Mouse (Mus musculus) testis, adult 2 months (tissue): ENCODE measurements around the gene Slc30a5. TPM values are rescaled to one million over a fixed set of nuclear protein-coding genes. Genes with fewer than 3 reads are reported as not detected.

Experiments
- H3K27ac ChIP-seq: fragments of 200-500 bp; 2 replicates; pipeline ENCODE4 v1.5.1; 2012; ENCODE audit warnings: low read depth, low read length; ENCODE audit not compliant: control insufficient read depth, insufficient read depth
- H3K27me3 ChIP-seq: fragments of 200-500 bp; 2 replicates; pipeline ENCODE4 v1.6.1; 2012; ENCODE audit warnings: mild to moderate bottlenecking, low read length, moderate library complexity; ENCODE audit not compliant: control insufficient read depth, insufficient read depth
- H3K36me3 ChIP-seq: fragments of 200-500 bp; 2 replicates; pipeline ENCODE4 v1.6.1; 2012; ENCODE audit warnings: mild to moderate bottlenecking, low read length; ENCODE audit not compliant: control insufficient read depth, insufficient read depth
- H3K4me1 ChIP-seq: fragments of 200-500 bp; 2 replicates; pipeline ENCODE4 v1.6.1; 2012; ENCODE audit warnings: low read length; ENCODE audit not compliant: control insufficient read depth, insufficient read depth
- H3K4me3 ChIP-seq: fragments of 200-500 bp; 2 replicates; pipeline ENCODE4 v1.5.1; 2012; ENCODE audit warnings: low read depth, mild to moderate bottlenecking, low read length, moderate library complexity, mixed read lengths; ENCODE audit not compliant: control insufficient read depth
- CTCF ChIP-seq: fragments of 200-500 bp; IDR thresholded peaks from 2 replicates; pipeline ENCODE4 v1.5.1; 2012; ENCODE audit warnings: low read depth, mild to moderate bottlenecking, inconsistent platforms, low read length, moderate library complexity; ENCODE audit not compliant: control insufficient read depth, insufficient read depth, insufficient replicate concordance
- POLR2A ChIP-seq: fragments of 200-500 bp; IDR thresholded peaks from 2 replicates; pipeline ENCODE4 v1.6.1; 2012; ENCODE audit warnings: low read depth, mild to moderate bottlenecking, inconsistent platforms, low read length, moderate library complexity; ENCODE audit not compliant: control insufficient read depth
- polyA plus RNA-seq: library from polyadenylated mRNA; depleted of rRNA; stranded (reverse); fragments of >200 nt; gene quantifications from 2 replicates; pipeline ENCODE4 v1.2.3, GENCODE M21; 2012

Gene Slc30a5
- polyA plus RNA-seq, 1 experiment, result 12.5 TPM

DNA sequence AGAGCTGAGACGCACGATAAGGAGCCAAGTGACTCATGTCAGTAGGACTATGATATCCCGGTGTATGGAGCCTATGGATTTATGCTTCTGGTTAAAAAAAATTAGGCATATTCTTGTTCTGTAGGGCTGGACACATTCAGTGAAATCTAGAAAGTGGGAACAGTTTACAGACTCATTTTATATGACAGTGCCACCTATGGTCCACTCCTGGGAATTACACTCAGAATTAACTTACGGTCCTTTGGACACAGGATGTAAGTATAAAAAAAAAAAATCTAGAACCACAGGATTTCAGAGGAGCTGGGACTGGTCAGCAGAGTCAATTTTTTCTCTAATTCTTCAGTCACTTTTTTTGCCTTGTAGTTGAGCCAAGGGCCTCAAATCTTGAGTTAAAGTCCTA is 20.9 kb upstream of the Slc30a5 start:
- Histone ChIP-seq H3K36me3 (no peaks in the 10 kb centered on the region), H3K27me3 (no peaks in the 10 kb centered on the region), H3K4me3 (no peak overlapping the region), H3K27ac (no peak overlapping the region), H3K4me1 (no peaks in the 10 kb centered on the region)
- TF ChIP-seq CTCF (no peak), POLR2A (no peak)

DNA sequence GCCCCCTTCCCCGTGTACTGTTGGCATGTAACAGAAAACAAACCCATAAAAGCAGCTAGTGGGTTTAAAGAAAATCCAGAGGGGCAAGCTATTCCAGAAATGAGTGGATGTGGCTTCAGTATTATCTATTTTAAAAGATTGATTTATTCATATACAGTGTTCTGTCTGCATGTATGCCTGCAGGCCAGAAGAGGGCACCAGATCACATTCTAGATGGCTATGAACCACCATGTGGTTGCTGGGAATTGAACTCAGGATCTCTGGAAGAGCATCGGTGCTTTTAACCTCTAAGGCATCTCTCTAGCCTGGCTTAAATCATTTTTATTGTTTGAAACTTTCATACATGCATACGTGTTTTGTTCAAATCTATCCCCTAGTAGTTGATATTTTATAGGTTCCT is 19.9 kb upstream of the Slc30a5 start:
- no peak overlapping the region for H3K4me3 ChIP-seq
- no peaks in the 10 kb centered on the region for H3K27me3 ChIP-seq
- no peaks in the 10 kb centered on the region for H3K36me3 ChIP-seq
- H3K27ac ChIP-seq, result no peak overlapping the region
- TF ChIP-seq CTCF (no peak), POLR2A (no peak)
- no peaks in the 10 kb centered on the region for H3K4me1 ChIP-seq

DNA sequence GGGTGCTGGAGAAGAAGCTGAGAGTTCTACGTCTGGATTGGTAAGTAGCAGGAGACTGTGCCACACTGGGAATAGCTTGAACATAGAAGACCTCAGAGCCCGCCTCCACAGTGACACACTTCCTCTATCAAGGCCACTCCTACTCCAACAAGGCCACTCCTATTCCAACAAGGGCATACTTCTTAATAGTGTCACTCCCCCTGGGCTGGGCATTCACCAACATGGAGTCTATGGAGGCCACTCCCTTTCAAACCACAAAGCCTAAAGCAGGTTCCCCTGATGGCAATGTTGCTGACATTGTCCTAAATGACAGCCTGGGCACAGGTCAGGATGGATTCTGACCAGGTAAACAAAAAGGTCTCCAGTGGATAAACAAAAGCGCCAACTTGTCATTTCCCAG is 15.9 kb upstream of the Slc30a5 start:
- no peaks in the 10 kb centered on the region for H3K27me3 ChIP-seq
- no peak overlapping the region for H3K4me3 ChIP-seq
- peaks cover 4% of the 10 kb centered on the region for H3K4me1 ChIP-seq
- TF ChIP-seq CTCF (no peak), POLR2A (no peak)
- H3K36me3 ChIP-seq, result no peaks in the 10 kb centered on the region
- no peak overlapping the region for H3K27ac ChIP-seq

DNA sequence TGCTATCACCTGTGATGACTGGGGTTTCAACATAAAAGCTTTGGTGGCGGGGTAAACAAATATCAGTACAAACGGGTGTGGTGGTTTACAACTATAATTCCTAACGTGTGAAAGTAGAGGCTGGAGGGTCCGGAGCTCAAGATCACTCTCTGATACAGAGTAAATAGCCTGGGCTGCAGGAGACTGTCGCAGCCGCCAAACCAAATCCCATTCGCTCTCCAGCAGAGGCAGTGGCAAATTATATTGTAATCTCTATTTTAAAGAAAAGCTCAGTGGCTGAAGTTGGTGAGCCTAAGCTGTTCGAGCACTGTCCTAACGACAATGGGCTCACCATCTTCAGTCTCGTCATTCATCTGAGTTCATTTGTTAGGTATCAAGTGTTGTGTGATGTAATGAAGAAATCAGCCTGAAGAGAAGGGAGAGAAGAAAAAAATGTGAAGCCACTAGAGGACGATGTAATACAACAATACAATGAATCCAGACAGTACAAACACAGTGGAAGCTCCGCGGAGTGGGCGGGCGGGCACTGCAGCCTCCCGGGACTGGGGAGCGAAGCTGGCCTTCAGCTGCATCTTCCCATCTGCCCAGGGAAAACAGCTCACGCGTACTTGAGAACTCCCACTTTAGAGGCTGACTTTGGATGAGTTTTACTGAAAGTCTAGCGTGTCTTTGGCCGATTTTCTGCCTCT is 13.8 kb upstream of the Slc30a5 start:
- Histone ChIP-seq H3K36me3 (no peaks in the 10 kb centered on the region), H3K27ac (no peak overlapping the region), H3K4me1 (peaks cover 4% of the 10 kb centered on the region), H3K4me3 (peak overlapping the region; percentile 39), H3K27me3 (no peaks in the 10 kb centered on the region)
- TF ChIP-seq CTCF (no peak), POLR2A (no peak)

DNA sequence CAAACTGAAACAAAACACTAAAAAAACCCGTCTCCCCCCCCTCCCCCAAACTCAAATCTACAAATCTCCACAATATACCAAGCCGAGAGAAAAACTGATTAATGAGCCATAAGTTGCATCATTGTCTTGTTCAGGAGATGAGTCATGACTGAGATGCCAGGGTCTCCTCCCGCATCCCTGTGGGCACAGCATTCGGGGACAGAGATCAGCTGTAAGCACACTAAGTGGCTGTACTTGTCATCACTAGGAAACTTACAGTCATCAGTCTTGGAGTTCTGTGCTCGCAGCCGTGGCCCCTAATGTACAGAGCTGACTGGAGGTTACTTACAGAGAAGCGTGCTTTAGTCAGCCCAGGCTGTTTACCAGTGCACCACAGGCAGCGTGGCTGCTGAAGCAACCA is 13.0 kb upstream of the Slc30a5 start:
- no peaks in the 10 kb centered on the region for H3K27me3 ChIP-seq
- TF ChIP-seq POLR2A, result no peak
- TF ChIP-seq CTCF, result no peak
- peaks cover 4% of the 10 kb centered on the region for H3K4me1 ChIP-seq
- no peak overlapping the region for H3K4me3 ChIP-seq
- no peaks in the 10 kb centered on the region for H3K36me3 ChIP-seq
- no peak overlapping the region for H3K27ac ChIP-seq

DNA sequence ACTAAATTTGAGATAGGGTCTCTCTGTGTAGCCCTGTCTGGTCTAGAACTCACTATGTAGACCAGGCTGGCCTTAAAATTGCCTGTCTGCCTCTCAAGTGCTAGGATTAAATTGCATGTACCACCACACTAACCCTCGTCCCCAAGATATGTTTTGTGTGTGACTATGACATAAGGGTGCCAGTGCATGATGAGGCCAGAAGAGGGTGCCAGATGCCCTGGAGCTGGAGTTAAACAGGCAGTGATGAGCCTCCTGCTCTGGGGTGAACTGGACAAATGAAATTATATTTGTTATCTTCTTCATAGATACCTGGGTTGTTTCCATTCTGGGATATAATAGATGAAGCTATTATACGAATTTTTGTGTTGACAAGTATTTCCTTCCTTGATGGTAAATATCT is 10.7 kb upstream of the Slc30a5 start:
- TF ChIP-seq POLR2A, result no peak
- peak; percentile 33; the same call in 1 of the 2 replicates for TF ChIP-seq CTCF
- Histone ChIP-seq H3K36me3 (no peaks in the 10 kb centered on the region), H3K4me1 (peaks cover 4% of the 10 kb centered on the region), H3K27me3 (no peaks in the 10 kb centered on the region), H3K27ac (no peak overlapping the region), H3K4me3 (no peak overlapping the region)

DNA sequence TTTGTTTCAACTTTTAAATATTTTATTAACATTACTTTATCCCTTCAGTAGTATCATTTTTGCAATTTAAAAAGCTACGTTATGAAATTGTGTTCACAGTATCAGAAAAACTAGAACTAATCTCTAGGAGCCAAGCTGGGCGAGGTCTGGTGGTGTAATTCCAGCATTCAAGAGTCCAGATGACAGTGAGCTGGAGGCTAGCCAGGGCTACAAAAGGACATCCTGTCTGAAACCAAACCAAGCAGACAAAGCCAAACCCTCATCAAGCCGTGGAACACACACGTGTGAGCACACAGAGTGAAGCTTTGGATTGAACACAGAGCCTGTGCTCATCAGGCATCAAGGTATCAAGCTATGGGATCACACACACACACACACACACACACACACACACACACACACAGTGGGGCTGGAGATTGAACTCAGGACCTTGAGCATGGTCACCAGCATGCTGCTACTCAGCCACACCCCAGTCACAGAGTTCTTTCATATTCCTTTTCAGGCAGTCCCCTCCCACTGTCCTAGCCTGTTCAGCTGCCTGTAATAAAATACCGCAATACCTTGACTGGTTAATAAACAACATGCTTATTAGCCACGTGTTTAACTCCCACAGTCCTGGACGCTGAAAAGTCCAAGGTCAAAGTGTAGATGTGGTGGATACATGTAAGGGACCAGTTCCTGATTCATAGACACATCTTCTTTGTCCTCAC is 9.9 kb upstream of the Slc30a5 start:
- Histone ChIP-seq H3K4me3 (no peak overlapping the region), H3K4me1 (peaks cover 4% of the 10 kb centered on the region), H3K27ac (no peak overlapping the region), H3K36me3 (no peaks in the 10 kb centered on the region), H3K27me3 (no peaks in the 10 kb centered on the region)
- TF ChIP-seq POLR2A (no peak), CTCF (no peak)

DNA sequence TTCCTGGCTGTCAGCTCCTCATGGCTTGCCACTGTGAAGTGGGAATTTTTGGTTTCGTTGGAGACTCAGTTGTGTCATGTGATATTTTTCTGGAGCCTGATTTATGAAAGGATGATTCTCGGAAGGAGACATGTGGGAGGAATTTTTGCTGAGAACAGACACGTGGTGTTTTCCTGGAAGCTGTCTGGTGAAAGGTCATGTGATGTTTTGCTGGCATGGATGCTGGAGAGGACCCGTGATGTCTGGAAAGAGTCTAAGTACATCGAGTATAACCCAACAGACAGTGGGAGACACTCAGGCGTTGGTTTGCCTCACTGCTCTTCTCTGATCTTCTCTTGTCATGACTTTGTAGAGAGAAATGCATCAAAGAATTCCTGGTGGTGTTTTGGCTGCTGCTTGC is 8.5 kb upstream of the Slc30a5 start:
- Histone ChIP-seq H3K4me3 (no peak overlapping the region), H3K27me3 (no peaks in the 10 kb centered on the region), H3K27ac (no peak overlapping the region), H3K36me3 (no peaks in the 10 kb centered on the region), H3K4me1 (no peaks in the 10 kb centered on the region)
- TF ChIP-seq CTCF, result no peak
- no peak for TF ChIP-seq POLR2A
